Mouse (Mus musculus): ENCODE measurements around the gene Nos2. TPM values are rescaled to one million over a fixed set of nuclear protein-coding genes. Genes with fewer than 3 reads are reported as not detected.

Gene Nos2
- polyA plus RNA-seq, 1 experiment from 2014 or later = 0.26 TPM

DNA sequence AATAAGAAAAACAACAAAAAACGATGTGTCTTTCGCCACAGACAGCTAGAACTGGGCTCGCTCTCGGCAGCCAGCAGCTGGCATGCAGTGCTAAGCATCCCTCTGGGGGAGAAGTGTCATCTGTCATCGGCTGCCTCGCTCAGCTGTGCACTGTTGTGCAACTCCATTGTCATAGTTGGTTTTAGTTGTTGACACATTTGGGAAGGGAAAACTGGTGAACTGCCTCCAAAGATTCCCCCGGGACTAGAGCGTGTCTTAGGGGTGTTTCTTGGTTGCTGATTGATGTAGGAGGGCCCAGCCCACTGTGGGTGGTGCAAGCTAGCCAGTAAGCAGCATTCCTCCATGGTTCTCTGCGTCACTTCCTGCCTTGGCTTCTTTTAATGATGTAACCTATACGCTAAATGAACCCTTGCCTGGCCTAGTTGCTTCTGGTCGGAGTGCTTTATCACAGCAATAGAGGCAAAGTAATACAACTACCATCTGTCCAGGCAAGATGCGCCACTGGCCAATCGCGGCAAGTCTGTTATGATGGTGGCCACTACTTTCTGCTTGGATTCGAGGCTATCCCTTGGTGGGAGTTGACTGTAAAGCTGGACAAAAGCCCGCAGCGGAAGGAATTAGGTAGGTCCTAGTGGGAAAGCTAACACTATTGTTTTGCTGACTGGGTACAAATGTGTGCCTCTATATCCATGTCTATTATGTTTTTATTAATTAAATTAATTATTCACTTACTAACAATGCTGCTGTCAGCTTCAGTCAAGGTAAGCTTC, 53.0 kb downstream of the Nos2 start:
- ChIA-PET POLR2A (no interaction called here), CTCF (no interaction called here)
- H3K27me3 ChIP-seq = no peaks in the 10 kb centered on the region
- no peak for TF ChIP-seq CTCF (IDR thresholded peaks at IDR 0.05)
- DNase-seq (ENCODE audit: low read depth, low spot score) (no peak), ATAC-seq (no peak)
- in situ Hi-C loops (cut with MboI; ENCODE audit: low pct_unique_long_range_greater_than_20kb) = no loop called here

DNA sequence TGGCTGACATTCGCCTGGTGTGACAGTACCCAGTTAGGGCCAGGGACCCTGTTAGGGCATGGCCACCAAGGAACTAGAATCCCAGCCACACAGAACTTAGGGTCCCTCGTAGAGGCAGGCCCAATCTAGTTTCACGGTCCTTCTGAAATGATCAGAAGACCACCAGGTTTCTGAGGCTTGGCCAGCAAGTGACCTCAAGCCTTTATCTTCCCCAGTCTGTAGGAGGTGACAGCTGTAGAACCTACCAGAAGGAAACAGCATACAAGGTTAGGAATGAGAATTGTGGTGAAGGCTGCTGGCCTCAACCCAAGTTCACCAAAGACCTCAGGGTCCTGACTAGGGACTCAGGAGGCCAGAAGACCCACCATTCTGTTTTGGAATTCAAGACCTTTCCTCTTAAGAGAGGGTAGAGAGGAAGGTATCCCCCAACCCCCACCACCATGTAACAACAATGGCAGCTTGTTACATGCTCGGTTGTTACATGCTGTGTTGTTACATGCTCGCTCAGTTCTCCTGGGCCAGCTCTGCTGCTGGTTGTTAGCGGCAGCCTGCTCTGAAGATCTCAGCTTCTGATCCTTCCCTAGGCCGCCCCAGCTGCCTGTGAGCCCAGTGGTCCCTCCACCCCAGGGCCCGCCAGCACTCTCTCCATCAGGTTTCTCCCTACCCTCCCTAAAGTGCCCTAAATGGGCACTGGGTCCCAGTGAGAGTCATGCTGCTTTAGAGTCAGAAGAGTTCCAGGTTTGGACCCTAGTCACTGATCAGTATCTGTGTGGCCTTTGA, 56.3 kb downstream of the Nos2 start:
- DNase-seq (ENCODE audit: low read depth, low spot score) (no peak), ATAC-seq (no peak)
- in situ Hi-C loops (cut with MboI; ENCODE audit: low pct_unique_long_range_greater_than_20kb) = no loop called here
- ChIA-PET CTCF (interaction anchor here (1.7 kb wide), 1 partner anchor 14 kb away, joined by 3 read pairs; no protein-coding TSS in a partner anchor), POLR2A (no interaction called here)
- no peak for TF ChIP-seq CTCF (IDR thresholded peaks at IDR 0.05)
- no peaks in the 10 kb centered on the region for H3K27me3 ChIP-seq

DNA sequence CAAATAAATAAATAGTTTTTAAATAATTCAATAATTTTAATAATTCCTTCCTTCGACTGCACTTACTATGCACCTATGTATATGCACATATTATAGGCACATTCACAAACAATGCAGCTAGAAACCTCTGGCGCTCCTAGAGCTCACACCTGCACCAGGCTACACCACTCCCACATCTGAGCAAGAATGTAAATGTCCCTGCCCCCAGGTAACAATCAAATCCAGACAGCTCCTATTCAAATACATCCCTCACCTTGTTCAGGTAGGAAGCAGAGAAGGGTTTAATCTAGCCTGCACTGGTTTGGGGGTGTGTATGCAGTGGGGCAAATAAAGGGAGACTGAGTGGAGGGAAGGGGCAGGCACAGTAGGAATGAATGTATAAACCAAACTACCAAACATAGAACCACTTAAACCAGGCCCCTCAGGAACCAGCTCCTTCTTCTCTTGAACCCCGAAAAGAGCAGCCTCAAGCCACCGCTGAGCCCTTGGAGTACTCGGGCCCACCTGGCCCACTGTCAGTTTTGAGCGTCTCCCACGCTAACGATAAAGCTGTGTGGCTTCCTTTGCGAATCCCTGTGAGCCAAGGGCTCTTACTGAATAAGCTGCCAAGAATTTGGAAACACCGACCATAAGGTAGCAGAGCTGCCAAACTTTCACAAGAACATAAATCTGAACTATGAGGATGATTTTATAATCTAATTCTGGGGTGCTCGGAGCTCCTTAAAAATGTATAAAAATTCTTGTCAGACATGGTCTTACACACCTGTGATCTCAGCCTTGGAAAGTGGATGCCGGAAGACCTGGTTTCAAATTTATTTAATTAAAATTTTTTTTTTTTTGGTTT, 57.8 kb downstream of the Nos2 start:
- no peaks in the 10 kb centered on the region for H3K27me3 ChIP-seq
- no peak for TF ChIP-seq CTCF (IDR thresholded peaks at IDR 0.05)
- POLR2A ChIA-PET = no interaction called here
- in situ Hi-C loops (cut with MboI; ENCODE audit: low pct_unique_long_range_greater_than_20kb) = no loop called here
- CTCF ChIA-PET = interaction anchor here (0.9 to 1.7 kb wide), 3 partner anchors 10 to 41 kb away, joined by 3 read pairs; no protein-coding TSS in a partner anchor
- DNase-seq (ENCODE audit: low read depth, low spot score) (no peak), ATAC-seq (no peak)

DNA sequence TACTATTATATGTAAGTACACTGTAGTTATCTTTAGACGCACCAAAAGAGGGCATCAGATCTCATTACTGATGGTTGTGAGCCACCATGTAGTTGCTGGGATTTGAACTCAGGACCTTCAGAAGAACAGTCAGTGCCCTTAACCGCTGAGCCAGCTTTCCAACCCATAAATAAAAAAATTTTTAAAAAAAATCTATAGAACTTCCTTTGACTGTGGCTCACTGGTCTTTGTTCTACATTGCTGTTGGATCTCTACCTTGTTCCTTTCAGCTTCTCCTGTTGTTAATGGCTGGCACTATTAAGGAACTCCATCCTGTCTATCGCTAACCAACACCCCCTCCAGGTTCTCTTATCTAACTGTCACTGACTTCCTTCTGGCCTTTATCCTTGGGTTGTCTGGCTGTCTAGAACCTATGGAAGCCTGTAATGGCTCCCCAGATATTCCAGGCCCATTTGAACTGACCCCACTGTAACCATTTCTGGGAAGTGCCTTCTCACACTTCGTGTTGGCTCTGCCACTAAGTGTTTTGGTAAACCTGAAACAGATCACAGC, 59.6 kb downstream of the Nos2 start:
- CTCF ChIA-PET = no interaction called here
- DNase-seq (ENCODE audit: low read depth, low spot score) = no peak
- POLR2A ChIA-PET = no interaction called here
- no peaks in the 10 kb centered on the region for H3K27me3 ChIP-seq
- ATAC-seq = no peak
- in situ Hi-C loops (cut with MboI; ENCODE audit: low pct_unique_long_range_greater_than_20kb) = no loop called here
- no peak for TF ChIP-seq CTCF (IDR thresholded peaks at IDR 0.05)

DNA sequence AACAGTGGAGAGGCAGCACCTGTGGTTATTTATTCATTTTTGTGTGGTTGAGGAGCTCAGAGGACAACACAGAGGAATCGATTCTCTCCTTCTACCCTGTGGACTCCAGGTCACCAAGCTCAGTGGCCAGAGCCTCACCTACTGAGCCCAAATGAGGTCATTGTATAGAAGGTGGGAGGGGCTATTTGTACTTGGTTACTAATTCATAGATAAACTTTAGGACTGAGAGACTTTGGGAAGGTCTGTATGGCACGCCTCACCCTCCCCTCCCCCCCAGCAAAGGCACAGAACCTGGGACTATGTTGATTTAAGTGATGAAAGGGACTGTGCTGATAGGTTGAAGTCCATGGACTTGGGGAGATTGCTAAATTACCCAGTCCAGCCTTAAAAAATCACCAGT, 61.5 kb downstream of the Nos2 start:
- CTCF ChIA-PET = no interaction called here
- no peak for TF ChIP-seq CTCF (IDR thresholded peaks at IDR 0.05)
- POLR2A ChIA-PET = no interaction called here
- no peak for ATAC-seq
- in situ Hi-C loops (cut with MboI; ENCODE audit: low pct_unique_long_range_greater_than_20kb) = no loop called here
- DNase-seq (ENCODE audit: low read depth, low spot score) = no peak
- no peaks in the 10 kb centered on the region for H3K27me3 ChIP-seq

DNA sequence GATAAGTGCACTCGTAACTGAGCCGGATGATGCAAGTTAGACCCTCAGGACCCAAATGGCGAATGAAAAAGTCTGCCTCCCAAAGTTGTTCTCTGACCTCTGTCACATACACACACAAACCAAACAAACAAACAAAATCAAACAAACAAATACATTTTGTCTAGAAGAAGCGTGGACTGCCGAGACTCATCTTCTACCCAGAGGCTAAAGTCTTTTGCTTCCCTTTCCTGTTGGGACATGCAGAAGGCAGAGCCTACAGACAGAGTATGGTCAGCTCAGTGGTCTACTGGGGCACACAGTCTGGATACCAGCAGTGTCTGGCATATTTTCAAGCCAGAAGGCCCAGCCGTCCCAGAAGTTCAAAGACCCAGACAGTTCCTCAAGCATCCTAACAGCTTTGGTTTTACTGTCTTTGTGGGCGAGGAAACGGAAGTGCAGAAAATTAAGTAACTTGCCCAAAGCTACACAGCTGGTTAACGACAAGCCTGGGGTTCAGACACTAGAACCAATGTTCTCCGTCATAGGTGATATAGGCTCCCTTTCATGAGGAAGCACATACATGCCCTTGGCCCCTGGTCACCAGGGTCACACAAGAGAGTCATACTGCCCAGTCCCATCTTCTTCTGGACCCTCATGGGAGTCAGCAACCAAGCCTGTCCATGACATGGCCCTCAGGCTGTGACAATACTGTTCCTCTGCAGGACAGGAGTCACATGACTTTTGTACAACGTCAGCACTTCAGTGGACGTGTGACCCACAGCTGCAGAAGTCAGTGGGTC, 62.1 kb downstream of the Nos2 start:
- ChIA-PET POLR2A (no interaction called here), CTCF (no interaction called here)
- no peaks in the 10 kb centered on the region for H3K27me3 ChIP-seq
- no peak for DNase-seq (ENCODE audit: low read depth, low spot score)
- TF ChIP-seq CTCF (IDR thresholded peaks at IDR 0.05) = no peak
- in situ Hi-C loops (cut with MboI; ENCODE audit: low pct_unique_long_range_greater_than_20kb) = no loop called here
- ATAC-seq = no peak

DNA sequence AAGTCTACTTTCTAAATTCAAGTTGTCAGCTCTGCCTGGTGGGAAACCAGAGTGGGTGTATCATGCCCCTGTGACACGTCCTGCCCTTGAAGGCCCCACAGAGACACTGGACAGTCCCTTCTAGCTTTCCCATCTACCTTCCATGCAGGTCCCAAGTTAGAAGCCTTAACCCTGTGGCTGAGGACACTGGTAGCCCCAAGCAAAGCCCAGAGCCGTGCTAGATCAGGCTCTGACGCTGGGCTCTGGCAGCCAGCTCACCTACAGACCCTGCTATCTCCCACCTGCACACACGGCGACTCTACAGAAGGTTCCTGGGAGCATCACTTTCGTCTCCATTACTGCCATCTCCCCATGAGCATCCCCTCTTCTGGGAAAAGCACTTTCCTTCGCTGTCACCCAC, 63.0 kb downstream of the Nos2 start:
- CTCF ChIA-PET = no interaction called here
- POLR2A ChIA-PET = no interaction called here
- in situ Hi-C loops (cut with MboI; ENCODE audit: low pct_unique_long_range_greater_than_20kb) = no loop called here
- no peak for DNase-seq (ENCODE audit: low read depth, low spot score)
- TF ChIP-seq CTCF (IDR thresholded peaks at IDR 0.05) = no peak
- no peak for ATAC-seq
- H3K27me3 ChIP-seq = no peaks in the 10 kb centered on the region

DNA sequence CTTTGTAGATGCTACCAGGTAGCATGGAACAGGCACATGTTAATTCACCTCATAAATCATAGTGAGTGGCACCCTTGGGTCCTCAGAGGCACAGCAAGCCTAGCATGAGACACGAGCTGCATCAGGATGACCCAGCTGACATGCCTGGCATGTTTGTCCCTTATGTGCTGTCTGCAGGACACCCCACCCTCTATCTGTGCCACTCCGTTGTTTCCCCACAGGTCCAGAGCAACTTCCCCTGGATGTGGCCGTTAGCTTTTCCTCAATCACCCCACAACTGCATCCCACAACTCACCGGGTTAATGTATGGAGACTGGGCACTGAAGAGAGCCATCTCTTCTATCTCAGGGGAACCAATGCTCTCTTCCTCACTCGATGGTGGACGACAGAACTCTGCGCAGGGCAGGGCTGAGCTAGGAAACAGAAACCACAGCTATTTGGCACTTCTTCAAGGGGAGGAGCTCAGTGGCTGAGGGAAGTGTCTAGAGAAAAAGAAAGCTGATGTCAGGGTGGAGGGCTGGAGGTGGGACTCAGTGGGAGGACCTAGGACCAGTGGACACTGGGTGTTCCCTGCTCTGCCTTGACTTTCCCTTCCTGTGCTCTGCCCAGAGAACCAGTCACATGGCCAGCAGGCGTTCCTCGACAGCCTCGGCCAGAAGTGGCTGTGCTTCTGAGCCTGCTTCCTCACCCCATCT, 64.0 kb downstream of the Nos2 start, which contains the start of gene Lgals9:
Lgals9 (minus strand) TSS at position 464 of the 695 bp plus-strand sequence.
- in situ Hi-C loops (cut with MboI; ENCODE audit: low pct_unique_long_range_greater_than_20kb) = no loop called here
- H3K27me3 ChIP-seq = no peaks in the 10 kb centered on the region
- POLR2A ChIA-PET = interaction anchor here (0.5 to 0.7 kb wide), 2 partner anchors 282 to 319 kb away, joined by 3 to 4 read pairs; no protein-coding TSS in a partner anchor
- CTCF ChIA-PET = interaction anchor here (1.2 kb wide), 1 partner anchor 61 kb away, joined by 4 read pairs; no protein-coding TSS in a partner anchor
- ATAC-seq (no peak), DNase-seq (ENCODE audit: low read depth, low spot score) (no peak)
- no peak for TF ChIP-seq CTCF (IDR thresholded peaks at IDR 0.05)

DNA sequence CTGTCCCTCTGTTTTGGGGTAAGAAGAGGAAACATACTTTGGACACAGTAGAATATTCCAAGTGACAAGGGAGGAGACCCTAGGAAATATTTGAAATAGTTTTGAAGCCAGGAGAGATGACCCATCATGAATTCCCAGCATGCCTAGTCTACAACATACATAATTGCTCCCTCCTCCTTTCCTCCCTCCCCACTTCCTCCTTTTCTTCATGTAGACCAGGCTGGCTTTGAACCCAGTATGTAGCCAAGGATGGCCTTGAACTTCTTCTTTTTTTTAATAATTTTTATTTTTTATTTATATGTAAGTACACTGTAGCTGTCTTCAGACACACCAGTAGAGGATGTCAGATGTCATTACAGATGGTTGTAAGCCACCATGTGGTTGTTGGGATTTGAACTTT, 64.9 kb downstream of the Nos2 start:
- CTCF ChIA-PET = interaction anchor here (1.2 kb wide), 1 partner anchor 62 kb away, joined by 4 read pairs; no protein-coding TSS in a partner anchor
- no peaks in the 10 kb centered on the region for H3K27me3 ChIP-seq
- DNase-seq (ENCODE audit: low read depth, low spot score) (no peak), ATAC-seq (no peak)
- TF ChIP-seq CTCF (IDR thresholded peaks at IDR 0.05) = no peak
- POLR2A ChIA-PET = interaction anchor here (0.6 kb wide), 1 partner anchor 235 kb away, joined by 3 read pairs; no protein-coding TSS in a partner anchor
- in situ Hi-C loops (cut with MboI; ENCODE audit: low pct_unique_long_range_greater_than_20kb) = no loop called here
